Mouse (Mus musculus): ENCODE results near the gene Map3k12. TPM values are rescaled to one million over a fixed set of nuclear protein-coding genes. Genes with fewer than 3 reads are reported as not detected.

Map3k12 gene
- polyA plus RNA-seq, 1 experiment from 2014 or later: 13.0 TPM

DNA sequence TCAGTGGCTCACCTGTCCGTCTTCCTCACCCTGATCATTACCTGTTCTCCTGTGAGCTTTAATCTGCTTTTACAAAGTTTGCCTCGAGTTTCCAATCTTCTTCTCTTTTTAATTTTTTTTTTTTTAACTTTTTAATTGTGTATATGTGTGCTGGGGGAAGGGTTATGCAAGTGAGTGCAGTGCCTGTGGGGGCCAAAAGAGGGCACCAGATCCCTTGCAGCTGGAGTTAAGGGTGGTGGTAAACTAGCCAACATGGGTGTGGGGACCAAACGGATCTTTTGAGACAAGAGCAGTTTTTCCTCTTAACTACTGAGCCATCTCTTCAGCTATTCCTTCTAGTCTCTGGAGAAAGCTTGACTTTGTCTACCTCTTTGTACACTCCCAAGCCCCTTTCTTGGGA, 11.1 kb upstream of the Map3k12 start:
- Histone ChIP-seq H3K36me3 (ENCODE audit: control insufficient read depth, insufficient read depth, low read length) (peaks cover 80% of the 10 kb centered on the region), H3K27me3 (replicated peaks; ENCODE audit: control insufficient read depth, insufficient read depth, low read length) (no peaks in the 10 kb centered on the region), H3K4me2 (ENCODE audit: low read depth, low read length) (no peak overlapping the region), H3K9me3 (ENCODE audit: control insufficient read depth, low read length) (no peaks in the 10 kb centered on the region), H3K4me1 (ENCODE audit: control insufficient read depth, insufficient read depth, low read length) (no peaks in the 10 kb centered on the region), H3K27ac (replicated peaks; ENCODE audit: low read depth, low read length) (no peak overlapping the region), H3K9ac (ENCODE audit: low read depth, low read length) (no peak overlapping the region), H3K4me3 (ENCODE audit: low read depth, low read length) (no peak overlapping the region)
- DNase-seq (ENCODE audit: low spot score) (no peak), ATAC-seq (ENCODE audit: low read depth) (no peak)
- 79% methylated on average over 3 of the region's 3 CpGs for WGBS

DNA sequence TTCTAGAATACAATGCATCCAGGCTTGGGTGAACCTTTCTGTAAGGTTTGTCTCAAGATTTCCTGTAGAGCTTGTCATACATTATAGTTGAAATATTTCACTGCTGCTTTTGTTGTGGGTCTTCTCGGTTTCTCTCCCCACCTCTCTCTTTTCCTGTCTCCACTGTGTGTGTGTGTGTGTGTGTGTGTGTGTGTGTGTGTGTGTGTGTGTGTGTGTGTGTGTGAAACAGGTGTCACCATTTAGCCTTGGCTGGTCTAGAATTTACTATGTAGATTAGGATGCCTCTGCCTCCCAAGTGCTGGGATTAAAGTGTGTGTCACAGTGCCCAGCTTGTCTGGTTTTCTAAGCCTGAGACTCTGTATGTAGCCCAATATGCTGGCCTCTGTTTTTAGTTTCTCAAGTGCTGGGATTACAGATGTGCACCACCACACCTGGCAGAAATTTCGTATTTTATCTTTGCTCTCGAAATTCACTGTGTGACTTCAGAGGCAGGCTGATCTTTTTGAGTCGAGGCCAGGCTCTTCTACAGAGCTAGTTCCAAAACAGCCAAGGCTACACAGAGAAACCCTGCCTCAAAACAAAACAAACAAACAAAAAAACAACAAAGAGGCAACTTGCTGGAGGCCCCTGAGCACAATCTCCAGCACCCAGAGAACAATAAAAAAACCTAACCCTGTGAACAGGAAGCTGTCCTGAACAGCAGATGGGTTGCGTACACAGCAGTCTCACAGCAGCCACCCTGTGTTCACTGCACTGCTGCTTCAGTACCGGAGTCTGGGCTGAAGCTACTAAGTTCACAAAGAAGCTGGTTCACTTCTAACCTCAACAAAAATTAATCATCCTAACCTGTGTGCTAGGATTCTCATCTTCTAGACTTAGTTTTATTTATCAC, 9.5 kb upstream of the Map3k12 start:
- DNase-seq (ENCODE audit: low spot score): no peak
- no peaks in the 10 kb centered on the region for H3K9me3 ChIP-seq (ENCODE audit: control insufficient read depth, low read length)
- no peaks in the 10 kb centered on the region for H3K27me3 ChIP-seq (replicated peaks; ENCODE audit: control insufficient read depth, insufficient read depth, low read length)
- H3K4me3 ChIP-seq (ENCODE audit: low read depth, low read length): no peak overlapping the region
- H3K36me3 ChIP-seq (ENCODE audit: control insufficient read depth, insufficient read depth, low read length): peaks cover 80% of the 10 kb centered on the region
- no peak for ATAC-seq (ENCODE audit: low read depth)
- H3K4me2 ChIP-seq (ENCODE audit: low read depth, low read length): no peak overlapping the region
- H3K27ac ChIP-seq (replicated peaks; ENCODE audit: low read depth, low read length): no peak overlapping the region; the same call in 1 of the 2 replicates
- no peak overlapping the region for H3K9ac ChIP-seq (ENCODE audit: low read depth, low read length)
- WGBS: 80% methylated on average over 6 of the region's 6 CpGs
- no peaks in the 10 kb centered on the region for H3K4me1 ChIP-seq (ENCODE audit: control insufficient read depth, insufficient read depth, low read length)

DNA sequence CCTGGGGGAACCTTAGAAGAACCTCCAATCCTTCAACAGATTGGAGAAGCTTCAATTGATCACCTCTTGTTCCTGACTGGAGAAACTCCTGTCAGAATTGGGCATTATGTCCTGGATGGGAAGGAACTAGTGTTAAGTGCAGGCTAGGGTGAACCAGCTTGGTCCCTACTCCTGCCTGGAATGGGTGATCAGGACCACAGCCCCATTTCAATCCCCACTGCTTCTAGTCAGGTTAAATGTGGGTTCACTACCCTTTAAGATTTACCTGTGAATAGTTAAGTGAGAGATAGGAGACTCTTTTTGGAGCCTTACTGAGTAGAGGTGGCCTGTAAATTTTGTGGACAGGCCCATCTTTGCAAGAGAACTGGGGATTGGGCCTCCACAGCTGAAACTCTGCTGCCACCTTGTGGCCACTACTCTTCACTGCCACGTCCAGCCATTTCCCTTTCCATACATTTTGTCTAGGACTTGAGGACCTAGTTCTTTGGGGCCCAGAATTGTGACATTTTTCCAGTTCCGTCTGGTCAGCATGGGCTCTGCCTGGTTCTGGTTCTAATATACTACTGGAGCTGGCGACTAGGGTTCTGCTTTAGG, 8.1 kb upstream of the Map3k12 start, which contains the start of gene Npff:
TSS of gene Npff (minus strand) at position 51 of the 594 bp plus-strand sequence.
- Histone ChIP-seq H3K9me3 (ENCODE audit: control insufficient read depth, low read length) (no peaks in the 10 kb centered on the region), H3K4me1 (ENCODE audit: control insufficient read depth, insufficient read depth, low read length) (peaks cover under 1% of the 10 kb centered on the region; the same call in 1 of the 2 replicates), H3K27ac (replicated peaks; ENCODE audit: low read depth, low read length) (0 out of 2 replicates have a peak within 1 kb of the TSS, but pooled peaks have one; percentile 10), H3K9ac (ENCODE audit: low read depth, low read length) (no peak within 1 kb of the TSS), H3K4me3 (ENCODE audit: low read depth, low read length) (no peak within 1 kb of the TSS), H3K27me3 (replicated peaks; ENCODE audit: control insufficient read depth, insufficient read depth, low read length) (no peaks in the 10 kb centered on the region), H3K4me2 (ENCODE audit: low read depth, low read length) (no peak within 1 kb of the TSS), H3K36me3 (ENCODE audit: control insufficient read depth, insufficient read depth, low read length) (peaks cover 75% of the 10 kb centered on the region)
- DNase-seq (ENCODE audit: low spot score) (peak; percentile 75), ATAC-seq (ENCODE audit: low read depth) (0 out of 2 replicates have a peak, but pooled peaks have one; percentile 14)
- WGBS: 10% methylated on average over 3 of the region's 3 CpGs

DNA sequence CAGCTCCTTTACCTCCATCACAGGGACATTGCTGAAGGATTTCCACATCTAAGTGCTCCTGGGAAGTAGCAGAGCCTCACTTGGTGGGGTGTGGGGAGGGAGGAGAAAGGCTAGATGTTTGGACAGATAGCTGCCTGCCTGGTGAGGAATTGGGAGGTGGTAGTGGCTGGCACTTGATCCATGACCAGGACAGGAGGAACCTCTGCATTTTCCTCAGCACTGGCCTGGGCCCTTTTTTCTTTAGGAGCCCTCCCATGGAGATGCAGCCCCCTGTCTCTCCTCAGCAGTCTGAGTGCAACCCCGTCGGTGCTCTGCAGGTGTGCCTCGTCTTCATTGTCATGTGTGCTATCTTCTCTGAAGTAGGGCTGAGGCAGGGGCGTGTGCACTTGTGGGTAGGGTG, 4.6 kb upstream of the Map3k12 start:
- 88% methylated on average over 4 of the region's 4 CpGs for WGBS
- ATAC-seq (ENCODE audit: low read depth): no peak

DNA sequence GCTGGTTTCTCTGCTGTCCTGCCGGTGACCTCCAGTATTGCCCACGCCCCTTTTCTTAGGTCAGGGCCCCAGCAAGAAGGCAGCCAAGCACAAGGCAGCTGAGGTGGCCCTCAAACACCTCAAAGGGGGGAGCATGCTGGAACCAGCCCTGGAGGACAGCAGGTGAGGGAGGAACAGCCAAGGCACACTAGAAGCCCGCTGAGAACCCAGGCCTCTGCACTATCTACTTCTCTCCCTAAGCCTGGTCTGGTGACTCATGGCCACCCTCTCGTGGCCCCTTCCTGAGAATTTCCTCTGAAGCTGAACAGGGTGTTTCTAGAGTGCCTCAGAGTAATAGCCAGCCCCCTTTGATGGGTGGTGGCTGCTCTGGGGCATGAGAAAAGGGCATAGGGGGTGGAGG, 3.6 kb upstream of the Map3k12 start:
- peaks cover 41% of the 10 kb centered on the region for H3K36me3 ChIP-seq (ENCODE audit: control insufficient read depth, insufficient read depth, low read length)
- H3K4me2 ChIP-seq (ENCODE audit: low read depth, low read length): no peak overlapping the region
- no peaks in the 10 kb centered on the region for H3K27me3 ChIP-seq (replicated peaks; ENCODE audit: control insufficient read depth, insufficient read depth, low read length)
- no peaks in the 10 kb centered on the region for H3K9me3 ChIP-seq (ENCODE audit: control insufficient read depth, low read length)
- ATAC-seq (ENCODE audit: low read depth) (no peak), DNase-seq (ENCODE audit: low spot score) (no peak)
- H3K4me3 ChIP-seq (ENCODE audit: low read depth, low read length): no peak overlapping the region
- H3K9ac ChIP-seq (ENCODE audit: low read depth, low read length): 0 out of 2 replicates have a peak overlapping the region, but pooled peaks have one; percentile 81
- no peak overlapping the region for H3K27ac ChIP-seq (replicated peaks; ENCODE audit: low read depth, low read length)
- H3K4me1 ChIP-seq (ENCODE audit: control insufficient read depth, insufficient read depth, low read length): peaks cover 16% of the 10 kb centered on the region
- 78% methylated on average over 4 of the region's 4 CpGs for WGBS

More for the DNA sequence above, 4.6 kb upstream of the Map3k12 start:
- Histone ChIP-seq H3K4me3 (ENCODE audit: low read depth, low read length) (no peak overlapping the region), H3K9ac (ENCODE audit: low read depth, low read length) (no peak overlapping the region), H3K27ac (replicated peaks; ENCODE audit: low read depth, low read length) (no peak overlapping the region), H3K4me2 (ENCODE audit: low read depth, low read length) (no peak overlapping the region), H3K36me3 (ENCODE audit: control insufficient read depth, insufficient read depth, low read length) (peaks cover 48% of the 10 kb centered on the region), H3K27me3 (replicated peaks; ENCODE audit: control insufficient read depth, insufficient read depth, low read length) (no peaks in the 10 kb centered on the region), H3K4me1 (ENCODE audit: control insufficient read depth, insufficient read depth, low read length) (peaks cover 7% of the 10 kb centered on the region; the same call in 1 of the 2 replicates), H3K9me3 (ENCODE audit: control insufficient read depth, low read length) (no peaks in the 10 kb centered on the region)
- DNase-seq (ENCODE audit: low spot score): no peak

DNA sequence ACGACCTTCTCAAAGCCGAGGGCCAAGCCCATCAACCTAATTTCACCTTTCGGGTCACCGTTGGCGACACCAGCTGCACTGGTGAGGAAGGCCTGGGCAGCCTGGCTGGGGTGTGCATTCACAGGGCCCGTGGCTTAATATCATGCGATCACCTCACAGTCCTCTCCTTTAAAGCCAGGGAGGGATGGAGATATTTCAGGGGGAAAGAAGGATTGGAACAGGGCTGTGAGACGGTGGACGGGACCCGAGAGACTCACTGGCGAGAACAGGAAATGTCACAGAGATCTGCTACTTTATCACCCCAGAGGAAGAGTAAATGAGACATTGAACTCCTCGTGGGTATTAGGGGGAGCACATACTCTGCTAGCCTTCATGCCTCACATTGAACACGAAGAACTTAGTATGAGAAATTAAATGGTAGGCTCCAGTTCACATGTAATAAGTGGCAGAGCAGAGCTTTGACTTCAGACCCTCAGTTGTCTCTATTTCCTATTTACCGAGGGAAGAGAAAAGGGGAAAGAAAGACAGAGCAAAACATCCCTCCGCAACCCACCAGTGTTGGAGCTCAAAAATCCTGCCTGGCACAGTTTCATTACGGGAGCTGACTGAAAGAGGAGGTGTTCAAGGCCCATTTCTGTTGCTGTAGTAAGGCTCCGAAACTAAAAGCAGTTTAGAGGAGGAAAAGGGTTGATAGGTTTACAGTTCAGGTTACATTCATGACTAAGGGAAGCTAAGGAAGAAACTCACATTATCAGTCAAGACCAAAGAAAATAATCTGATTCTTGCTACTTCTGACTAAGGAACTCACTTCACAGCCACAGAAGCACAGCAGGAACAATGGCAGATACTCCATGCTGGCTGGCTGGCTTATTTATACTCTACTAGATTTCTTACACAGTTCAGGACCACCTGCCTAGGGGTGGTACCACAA, 2.6 kb upstream of the Map3k12 start:
- Histone ChIP-seq H3K9ac (ENCODE audit: low read depth, low read length) (peak overlapping the region; percentile 81), H3K27ac (replicated peaks; ENCODE audit: low read depth, low read length) (peak overlapping the region; percentile 98), H3K4me1 (ENCODE audit: control insufficient read depth, insufficient read depth, low read length) (peaks cover 18% of the 10 kb centered on the region), H3K27me3 (replicated peaks; ENCODE audit: control insufficient read depth, insufficient read depth, low read length) (no peaks in the 10 kb centered on the region), H3K4me3 (ENCODE audit: low read depth, low read length) (peak overlapping the region; percentile 68), H3K36me3 (ENCODE audit: control insufficient read depth, insufficient read depth, low read length) (peaks cover 35% of the 10 kb centered on the region), H3K4me2 (ENCODE audit: low read depth, low read length) (peak overlapping the region; percentile 67), H3K9me3 (ENCODE audit: control insufficient read depth, low read length) (no peaks in the 10 kb centered on the region)
- DNase-seq (ENCODE audit: low spot score): no peak
- no peak for ATAC-seq (ENCODE audit: low read depth)
- WGBS: 65% methylated on average over 15 of the region's 17 CpGs

DNA sequence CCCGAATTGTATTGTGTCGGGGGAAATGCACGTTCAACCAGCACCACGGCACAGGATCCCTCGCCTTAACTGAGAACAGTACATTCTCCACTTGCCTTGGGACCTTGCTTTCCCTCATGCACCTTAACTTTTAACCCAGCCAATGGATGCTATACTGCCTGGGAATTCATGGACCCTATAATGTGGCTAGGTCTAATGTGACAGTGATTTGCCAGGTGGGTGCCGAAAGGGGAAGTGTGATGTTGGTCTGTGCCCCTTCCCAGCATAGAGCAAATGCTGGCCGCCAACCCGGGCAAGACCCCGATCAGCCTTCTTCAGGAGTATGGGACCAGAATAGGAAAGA, 2.0 kb upstream of the Map3k12 start:
- no peak for ATAC-seq (ENCODE audit: low read depth)
- 16% methylated on average over 9 of the region's 9 CpGs for WGBS

More for the DNA sequence above, 2.0 kb upstream of the Map3k12 start:
- Histone ChIP-seq H3K4me2 (ENCODE audit: low read depth, low read length) (peak overlapping the region; percentile 67), H3K4me1 (ENCODE audit: control insufficient read depth, insufficient read depth, low read length) (peaks cover 18% of the 10 kb centered on the region), H3K36me3 (ENCODE audit: control insufficient read depth, insufficient read depth, low read length) (peaks cover 29% of the 10 kb centered on the region), H3K27me3 (replicated peaks; ENCODE audit: control insufficient read depth, insufficient read depth, low read length) (no peaks in the 10 kb centered on the region), H3K9me3 (ENCODE audit: control insufficient read depth, low read length) (no peaks in the 10 kb centered on the region), H3K27ac (replicated peaks; ENCODE audit: low read depth, low read length) (peak overlapping the region; percentile 98), H3K4me3 (ENCODE audit: low read depth, low read length) (peak overlapping the region; percentile 68), H3K9ac (ENCODE audit: low read depth, low read length) (peak overlapping the region; percentile 81)
- no peak for DNase-seq (ENCODE audit: low spot score)

Data from embryonic facial prominence, embryonic 14.5 days (tissue).